Mouse (Mus musculus): ENCODE results near the gene Scgb2b2. TPM values are rescaled to one million over a fixed set of nuclear protein-coding genes. Genes with fewer than 3 reads are reported as not detected.

Gene Scgb2b2
- not detected for polyA plus RNA-seq (2017; shearing (Covaris generic))

DNA sequence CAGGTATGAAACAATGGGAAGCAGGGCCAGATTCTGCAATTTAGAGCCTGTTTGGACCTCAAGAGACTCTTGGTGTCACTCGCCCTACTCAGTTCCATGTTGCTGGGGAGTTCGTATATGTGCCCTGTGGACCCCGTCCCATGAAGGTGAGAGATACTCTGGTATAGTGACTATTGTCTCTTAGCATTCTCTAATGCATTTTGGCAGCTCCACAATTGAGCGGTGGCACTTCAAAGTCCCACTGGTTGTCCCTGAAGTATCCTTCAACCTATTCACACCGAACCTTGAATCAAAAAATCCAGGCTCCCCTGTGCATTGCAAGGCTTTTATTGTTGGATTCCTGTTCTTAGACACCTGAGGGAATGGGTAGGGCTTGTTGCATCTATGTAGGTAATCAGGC is at the start of gene Scgb2b2:
Gene Scgb2b2 (plus strand): TSS at position 301 of the 400 bp plus-strand sequence.

DNA sequence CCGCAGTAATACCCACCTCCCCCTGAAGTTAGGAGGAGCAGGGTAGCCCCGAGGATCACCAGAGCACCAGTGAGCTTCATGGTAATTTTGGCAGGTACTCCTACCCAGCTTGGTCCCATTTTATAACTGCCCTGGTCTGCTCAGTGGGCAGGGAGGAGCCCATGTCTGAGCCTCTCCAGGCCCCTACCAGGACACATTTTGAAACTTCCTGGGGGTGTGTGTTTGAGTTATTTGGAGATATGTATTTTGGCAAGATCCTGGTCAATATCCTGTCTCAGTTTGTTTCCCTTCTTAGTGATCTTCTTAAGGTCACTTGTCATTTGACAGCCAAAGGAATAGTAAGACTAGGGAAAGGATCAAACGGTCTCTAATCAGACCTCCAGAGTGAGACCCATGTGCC is 1.4 kb downstream of the Scgb2b2 start, which contains the start of gene Scgb1b2:
Gene Scgb1b2 (minus strand): TSS at position 101 of the 400 bp plus-strand sequence.

Other genes starting within 250 kb of the Scgb2b2 start
- 1,401 TPM for gene Fxyd5, start 248.0 kb upstream of the Scgb2b2 start, polyA plus RNA-seq (2017; shearing (Covaris generic))
- not detected for gene Fxyd7, start 239.0 kb upstream of the Scgb2b2 start, polyA plus RNA-seq (2017; shearing (Covaris generic))
- gene Fxyd1, start 233.3 kb upstream of the Scgb2b2 start, polyA plus RNA-seq (2017; shearing (Covaris generic)): not detected
- gene Lgi4, start 231.2 kb upstream of the Scgb2b2 start, polyA plus RNA-seq (2017; shearing (Covaris generic)): not detected
- not detected for gene Fxyd3, start 213.8 kb upstream of the Scgb2b2 start, polyA plus RNA-seq (2017; shearing (Covaris generic))
- 1.4 TPM for gene Hpn, start 175.2 kb upstream of the Scgb2b2 start, polyA plus RNA-seq (2017; shearing (Covaris generic))
- not detected for gene Scn1b, start 163.5 kb upstream of the Scgb2b2 start, polyA plus RNA-seq (2017; shearing (Covaris generic))
- 398 TPM for gene Gramd1a, start 134.6 kb upstream of the Scgb2b2 start, polyA plus RNA-seq (2017; shearing (Covaris generic))
- gene Scgb1b2, start 1.3 kb downstream of the Scgb2b2 start, polyA plus RNA-seq (2017; shearing (Covaris generic)): not detected
- not detected for gene Scgb2b3, start 71.6 kb downstream of the Scgb2b2 start, polyA plus RNA-seq (2017; shearing (Covaris generic))
- not detected for gene Scgb1b3, start 85.1 kb downstream of the Scgb2b2 start, polyA plus RNA-seq (2017; shearing (Covaris generic))